Mouse (Mus musculus): Measurements from ENCODE around the gene Fam213a.

GRCm38 (mm10) chr14:40947431-40948394 lies 65.9 kb downstream of the Fam213a start:
- no peak for TF ChIP-seq CTCF (IDR thresholded peaks at IDR 0.05; ENCODE audit: borderline replicate concordance, control insufficient read depth, extremely low read depth, insufficient read depth, low read length, poor library complexity)
- TF ChIP-seq POLR2A (IDR thresholded peaks at IDR 0.05; ENCODE audit: control insufficient read depth, extremely low read depth, insufficient read depth, low read length, poor library complexity): no peak
